Mouse (Mus musculus) bone marrow macrophage, adult 2 months (primary cell): ENCODE results near the gene Ywhag.

Source experiments
- CTCF ChIP-seq: IDR thresholded peaks from 2 replicates; pipeline ENCODE4 v1.5.1; 2012; ENCODE audit warnings: low read depth, mild to moderate bottlenecking, low read length, moderate library complexity
- POLR2A ChIP-seq: IDR thresholded peaks from 2 replicates; pipeline ENCODE4 v1.6.1; 2012; ENCODE audit warnings: mild to moderate bottlenecking, low read depth, low read length, borderline replicate concordance

GRCm38 (mm10) chr5:135887675-135888102 lies 46.7 kb downstream of the Ywhag start, which contains the start of gene Hspb1:
- TF ChIP-seq POLR2A (no peak), CTCF (no peak)
